Mouse (Mus musculus) natural killer cell, adult 2 months (primary cell): ENCODE results near the gene Usp49.

ENCODE experiments used
- DNase-seq, 2 experiments: peaks; one replicate each; pipeline ENCODE4 v3.0.0; 2022; ENCODE audit warnings: low spot score in 2 of 2

The Usp49 gene

GRCm38 (mm10) chr17:47693671-47694441 lies 63.4 kb downstream of the Usp49 start:
- DNase-seq: no peak

- DNase-seq: no peak
These were observed 63.8 kb downstream of the Usp49 start, which contains the start of gene Gm21981 for GRCm38 (mm10) chr17:47694442-47694502. Gene Gm21981 (minus strand): TSS chr17:47694455.

- DNase-seq: peak; percentile 95
These were observed 64.2 kb downstream of the Usp49 start, which contains the start of gene Prickle4 for GRCm38 (mm10) chr17:47694503-47695336. Gene Prickle4 (minus strand): TSS chr17:47694736.

GRCm38 (mm10) chr17:47695337-47695710 lies 64.8 kb downstream of the Usp49 start:
- DNase-seq: no peak

GRCm38 (mm10) chr17:47698156-47698555 lies 67.7 kb downstream of the Usp49 start:
- no peak for DNase-seq

GRCm38 (mm10) chr17:47699055-47699454 lies 68.6 kb downstream of the Usp49 start:
- DNase-seq: no peak

- DNase-seq: no peak
These were observed 71.3 kb downstream of the Usp49 start for GRCm38 (mm10) chr17:47701793-47702192.

GRCm38 (mm10) chr17:47702548-47703345 lies 72.3 kb downstream of the Usp49 start:
- no peak for DNase-seq

GRCm38 (mm10) chr17:47703556-47703955 lies 73.1 kb downstream of the Usp49 start:
- DNase-seq: no peak

GRCm38 (mm10) chr17:47704692-47705091 lies 74.2 kb downstream of the Usp49 start:
- no peak for DNase-seq

GRCm38 (mm10) chr17:47706196-47706595 lies 75.7 kb downstream of the Usp49 start:
- DNase-seq: no peak

- DNase-seq: no peak
These were observed 77.5 kb downstream of the Usp49 start for GRCm38 (mm10) chr17:47707961-47708360.

GRCm38 (mm10) chr17:47708972-47709371 lies 78.5 kb downstream of the Usp49 start:
- no peak for DNase-seq

GRCm38 (mm10) chr17:47710036-47710435 lies 79.5 kb downstream of the Usp49 start:
- no peak for DNase-seq

- no peak for DNase-seq
These were observed 81.4 kb downstream of the Usp49 start for GRCm38 (mm10) chr17:47711883-47712282.

GRCm38 (mm10) chr17:47712889-47713571 lies 82.5 kb downstream of the Usp49 start:
- no peak for DNase-seq

- no peak for DNase-seq
These were observed 84.5 kb downstream of the Usp49 start for GRCm38 (mm10) chr17:47715037-47715436.

- no peak for DNase-seq
These were observed 90.7 kb downstream of the Usp49 start for GRCm38 (mm10) chr17:47721183-47721582.

GRCm38 (mm10) chr17:47726566-47726965 lies 96.1 kb downstream of the Usp49 start, which contains the start of gene Pgc:
Gene Pgc (plus strand): TSS chr17:47726842.
- DNase-seq: no peak

GRCm38 (mm10) chr17:47730633-47731575 lies 100.4 kb downstream of the Usp49 start:
- DNase-seq: no peak
